ENCODE assay signal across 9 mouse cellular contexts in the genomic region with DNA sequence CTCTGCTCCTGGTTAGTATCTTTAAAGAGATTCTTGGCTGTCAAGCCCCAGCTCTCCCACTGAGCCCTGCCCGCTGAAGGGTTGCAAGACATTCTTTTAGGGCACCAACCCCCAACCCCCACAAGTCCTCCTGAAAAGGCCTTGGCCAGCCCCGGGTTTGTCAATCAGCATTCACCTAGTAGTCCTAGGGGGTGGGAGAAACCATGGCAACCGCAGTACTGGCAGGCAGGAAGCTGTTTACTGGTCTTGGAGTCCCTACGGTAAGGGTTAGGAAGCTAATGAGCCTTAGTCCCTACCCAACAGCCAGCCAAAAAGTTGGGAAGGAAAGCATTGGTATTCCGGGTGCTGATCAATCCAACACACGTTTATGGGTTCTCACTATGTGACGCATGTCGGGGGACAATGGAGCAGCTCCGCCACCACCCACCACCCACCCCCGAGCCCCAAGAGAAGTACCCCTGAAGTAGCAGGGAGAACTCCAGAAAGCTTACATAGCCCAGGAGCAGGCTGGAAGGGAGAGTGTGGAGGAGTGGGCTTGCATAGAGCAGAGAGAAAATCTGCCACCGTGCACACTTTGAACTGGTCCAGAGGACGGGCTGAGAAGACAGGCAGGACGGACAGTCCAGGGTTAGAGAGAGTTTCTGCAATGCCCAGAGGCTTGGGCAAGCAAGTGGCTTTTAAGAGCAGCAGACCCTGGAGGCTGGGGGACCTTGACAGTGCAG. TPM values are rescaled to one million over a fixed set of nuclear protein-coding genes. Genes with fewer than 3 reads are reported as not detected.
DNase-seq lines count a peak whose midpoint lies in the region; ATAC-seq lines count a peak whose summit lies in the region.
"Had no signal": no experiment of that assay in that cellular context is flagged by ENCODE, and none has a peak within 500 bp of the region (broad histone marks: within the 10 kb centered on the region; RNA-seq: fewer than 3 reads in every experiment).

Gene Gm4491, minus strand, starts transcription at position 61 of the 722 bp plus-strand sequence.

- H3K36me3 ChIP-seq in forebrain, embryonic 11.5 days (ENCODE audit: control insufficient read depth, insufficient read depth, low read length): no peaks in the 10 kb centered on the region
- no peaks in the 10 kb centered on the region for H3K36me3 ChIP-seq in midbrain, embryonic 15.5 days (replicated peaks)

- WGBS in forebrain, embryonic 11.5 days: 6% methylated on average over 13 of the region's 13 CpGs
- WGBS in midbrain, embryonic 15.5 days: 8% methylated on average over 13 of the region's 13 CpGs

- H3K27ac ChIP-seq in forebrain, embryonic 11.5 days (ENCODE audit: low read depth, low read length): no peak within 1 kb of the TSS
- H3K27ac ChIP-seq in midbrain, embryonic 15.5 days: 0 out of 2 replicates have a peak within 1 kb of the TSS, but pooled peaks have one; percentile 35

- peak; percentile 74; the same call in 1 of the 2 replicates for ATAC-seq in forebrain, embryonic 11.5 days (replicated peaks; ENCODE audit: low FRiP score)
- peak; percentile 93 for ATAC-seq in midbrain, embryonic 15.5 days (replicated peaks)

- peak within 1 kb of the TSS; percentile 41; the same call in 1 of the 2 replicates for H3K4me2 ChIP-seq in forebrain, embryonic 11.5 days (ENCODE audit: low read depth, low read length, severe bottlenecking)
- peak within 1 kb of the TSS; percentile 33 for H3K4me2 ChIP-seq in midbrain, embryonic 15.5 days

- peaks cover 9% of the 10 kb centered on the region; the same call in 1 of the 2 replicates for H3K4me1 ChIP-seq in forebrain, embryonic 11.5 days (replicated peaks; ENCODE audit: control insufficient read depth, insufficient read depth, low read length)
- H3K4me1 ChIP-seq in midbrain, embryonic 15.5 days: peaks cover 7% of the 10 kb centered on the region
- H3K4me1 ChIP-seq: megakaryocyte, embryonic 14.5 days had no signal

- intact Hi-C loops in heart, postnatal 10 days (cut with DNase I): no loop called here

- H3K9ac ChIP-seq in forebrain, embryonic 11.5 days (ENCODE audit: low read length): no peak within 1 kb of the TSS
- H3K9ac ChIP-seq in midbrain, embryonic 15.5 days: no peak within 1 kb of the TSS

- 0 out of 2 replicates have a peak within 1 kb of the TSS, but pooled peaks have one; percentile 0 for H3K4me3 ChIP-seq in forebrain, embryonic 11.5 days (ENCODE audit: low read depth, low read length)
- H3K4me3 ChIP-seq in midbrain, embryonic 15.5 days: no peak within 1 kb of the TSS
- H3K4me3 ChIP-seq: megakaryocyte, embryonic 14.5 days had no signal

- no peaks in the 10 kb centered on the region for H3K9me3 ChIP-seq in forebrain, embryonic 11.5 days (ENCODE audit: control insufficient read depth, low read length)
- H3K9me3 ChIP-seq in midbrain, embryonic 15.5 days: no peaks in the 10 kb centered on the region
- H3K9me3 ChIP-seq: megakaryocyte, embryonic 14.5 days had no signal

- H3K27me3 ChIP-seq in forebrain, embryonic 11.5 days (ENCODE audit: control insufficient read depth, insufficient read depth, low read length): no peaks in the 10 kb centered on the region
- no peaks in the 10 kb centered on the region for H3K27me3 ChIP-seq in midbrain, embryonic 15.5 days (replicated peaks)

- peak; percentile 28 for DNase-seq in brain, embryonic 18.5 days (ENCODE audit: low read depth, low spot score)
- DNase-seq in forebrain, embryonic 11.5 days (ENCODE audit: low spot score): peak; percentile 68
- peak; percentile 88 for DNase-seq in layer of hippocampus, adult 9-11 months
- DNase-seq in adrenal gland, postnatal 4 days (ENCODE audit: low spot score in 2 of 2): no peak
- no peak for DNase-seq in heart, postnatal 10 days
- DNase-seq in thymus, postnatal 36 days: no peak
- DNase-seq in gastrocnemius, adult 8-10 months (ENCODE audit: low spot score in 2 of 2): no peak

RNA-seq across cellular contexts. Expression of gene Gm4491, which starts in this region (rescaled TPM):
- polyA plus RNA-seq in forebrain, embryonic 11.5 days (2014; fragmentation: Nextera tagmentation; extraction: Ambion mirVana): not detected in 2 replicates
- not detected in 2 replicates for polyA plus RNA-seq in midbrain, embryonic 15.5 days (2015; fragmentation: Nextera tagmentation; extraction: Ambion mirVana)
- total RNA-seq in adrenal gland, postnatal 4 days (2021): not detected
- total RNA-seq in heart, postnatal 10 days (2021): not detected
- total RNA-seq in gastrocnemius, adult 8-10 months (2022): not detected

Comparison
In these comparisons a context has a peak if more than half of its experiments do, and no peak if none do; other contexts are left out.
1. Peak in DNase-seq, ATAC-seq, H3K4me3 ChIP-seq and H3K4me2 ChIP-seq in forebrain, embryonic 11.5 days; RNA of the gene not detected or under 1 TPM.
2. Peak in ATAC-seq, H3K27ac ChIP-seq and H3K4me2 ChIP-seq in midbrain, embryonic 15.5 days; RNA of the gene not detected or under 1 TPM.
3. DNase-seq: peak in brain, embryonic 18.5 days (single experiment) and layer of hippocampus, adult 9-11 months (single experiment); none in adrenal gland, postnatal 4 days (0 of 2), heart, postnatal 10 days (0 of 2), thymus, postnatal 36 days (0 of 2) and gastrocnemius, adult 8-10 months (0 of 2).